Mouse (Mus musculus) retina, postnatal 7 days (tissue): ENCODE results near the gene Gabpb2.
"Not testable (repeated sequence)": the region's sequence is repeated elsewhere in the genome, so short reads cannot be mapped to it uniquely, and the experiment has no call there.

ENCODE experiments used
- DNase-seq: peaks from one replicate; pipeline ENCODE4 v3.0.0-alpha.2; 2012; ENCODE audit warnings: low read depth, low spot score

Gabpb2 gene

GRCm38 (mm10) chr3:95231298-95232221 lies 13.8 kb upstream of the Gabpb2 start, which contains the start of gene Mllt11:
TSS of gene Mllt11 (minus strand) at chr3:95232171.
- DNase-seq = no peak

GRCm38 (mm10) chr3:95230495-95231297 lies 13.0 kb upstream of the Gabpb2 start:
- DNase-seq = no peak

- DNase-seq = no peak
Observed at GRCm38 (mm10) chr3:95229781-95230494, 12.2 kb upstream of the Gabpb2 start.

GRCm38 (mm10) chr3:95228894-95229780 lies 11.4 kb upstream of the Gabpb2 start:
- DNase-seq = no peak

- peak; percentile 57 for DNase-seq
Observed at GRCm38 (mm10) chr3:95228148-95228893, 10.6 kb upstream of the Gabpb2 start, which contains the start of gene Cdc42se1. TSS of gene Cdc42se1 (plus strand) at chr3:95228732.

- no peak for DNase-seq
Observed at GRCm38 (mm10) chr3:95227214-95227613, 9.5 kb upstream of the Gabpb2 start.

- DNase-seq = no peak
Observed at GRCm38 (mm10) chr3:95224295-95224694, 6.6 kb upstream of the Gabpb2 start.

GRCm38 (mm10) chr3:95223041-95223440 lies 5.3 kb upstream of the Gabpb2 start:
- no peak for DNase-seq

- no peak for DNase-seq
Observed at GRCm38 (mm10) chr3:95218466-95219137, 886 bp upstream of the Gabpb2 start.

GRCm38 (mm10) chr3:95216655-95217254 lies 961 bp downstream of the Gabpb2 start:
- no peak for DNase-seq

GRCm38 (mm10) chr3:95213609-95213975 lies 4.1 kb downstream of the Gabpb2 start:
- no peak for DNase-seq

GRCm38 (mm10) chr3:95212889-95213608 lies 4.7 kb downstream of the Gabpb2 start:
- DNase-seq = not testable (repeated sequence)

GRCm38 (mm10) chr3:95210585-95210984 lies 7.1 kb downstream of the Gabpb2 start:
- DNase-seq = no peak

GRCm38 (mm10) chr3:95208286-95208685 lies 9.4 kb downstream of the Gabpb2 start:
- DNase-seq = no peak

GRCm38 (mm10) chr3:95203880-95204279 lies 13.8 kb downstream of the Gabpb2 start:
- DNase-seq = no peak

GRCm38 (mm10) chr3:95200562-95200961 lies 17.2 kb downstream of the Gabpb2 start:
- DNase-seq = no peak

GRCm38 (mm10) chr3:95200132-95200531 lies 17.6 kb downstream of the Gabpb2 start:
- no peak for DNase-seq

- no peak for DNase-seq
Observed at GRCm38 (mm10) chr3:95199101-95199500, 18.6 kb downstream of the Gabpb2 start.
